Mouse (Mus musculus): Measurements from ENCODE around the gene Cacna2d3.

DNA sequence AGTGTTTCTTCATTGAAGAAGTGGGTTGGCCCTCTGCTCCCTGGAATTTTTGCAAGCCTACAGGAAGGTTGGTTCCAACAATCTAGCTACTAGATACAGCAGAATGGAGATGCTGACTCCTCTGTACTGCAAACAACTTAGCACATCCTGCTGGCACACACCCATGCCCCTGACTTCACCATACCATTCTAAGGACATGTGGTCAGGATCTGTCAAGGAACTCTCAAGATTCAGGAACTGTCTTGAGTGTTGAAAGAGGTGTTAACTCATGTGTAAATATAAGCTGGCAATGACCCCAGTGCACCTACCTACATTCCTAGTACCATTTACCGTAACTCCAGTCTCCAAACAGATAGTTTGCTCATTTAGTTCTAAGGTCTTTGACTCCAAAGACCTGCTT, 461.0 kb downstream of the Cacna2d3 start:
- TF ChIP-seq EP300 (IDR thresholded peaks at IDR 0.05; ENCODE audit: low read depth) (no peak), CTCF (IDR thresholded peaks at IDR 0.05; ENCODE audit: low read depth) (no peak)

Measured in liver, postnatal 0 days (tissue).